Mouse (Mus musculus) bone marrow macrophage, adult 2 months (primary cell): ENCODE results near the gene Camkmt.

Experiments
- CTCF ChIP-seq: IDR thresholded peaks from 2 replicates; pipeline ENCODE4 v1.5.1; 2012; ENCODE audit warnings: low read depth, mild to moderate bottlenecking, low read length, moderate library complexity
- POLR2A ChIP-seq: IDR thresholded peaks from 2 replicates; pipeline ENCODE4 v1.6.1; 2012; ENCODE audit warnings: mild to moderate bottlenecking, low read depth, low read length, borderline replicate concordance

GRCm38 (mm10) chr17:85089621-85090020 is 731 bp upstream of the Camkmt start:
- no peak for TF ChIP-seq CTCF
- no peak for TF ChIP-seq POLR2A
